Mouse (Mus musculus) cerebellum, adult (tissue): ENCODE measurements around the gene Dis3.

Experiments used
- ATAC-seq: cut with Nextera tagmentation; 2 replicates; pipeline ENCODE4 v1.9.2; 2017; ENCODE audit warnings: mild to moderate bottlenecking, moderate library complexity, mixed read lengths; ENCODE audit not compliant: insufficient number of reproducible peaks, low FRiP score, low TSS enrichment

Gene Dis3

DNA sequence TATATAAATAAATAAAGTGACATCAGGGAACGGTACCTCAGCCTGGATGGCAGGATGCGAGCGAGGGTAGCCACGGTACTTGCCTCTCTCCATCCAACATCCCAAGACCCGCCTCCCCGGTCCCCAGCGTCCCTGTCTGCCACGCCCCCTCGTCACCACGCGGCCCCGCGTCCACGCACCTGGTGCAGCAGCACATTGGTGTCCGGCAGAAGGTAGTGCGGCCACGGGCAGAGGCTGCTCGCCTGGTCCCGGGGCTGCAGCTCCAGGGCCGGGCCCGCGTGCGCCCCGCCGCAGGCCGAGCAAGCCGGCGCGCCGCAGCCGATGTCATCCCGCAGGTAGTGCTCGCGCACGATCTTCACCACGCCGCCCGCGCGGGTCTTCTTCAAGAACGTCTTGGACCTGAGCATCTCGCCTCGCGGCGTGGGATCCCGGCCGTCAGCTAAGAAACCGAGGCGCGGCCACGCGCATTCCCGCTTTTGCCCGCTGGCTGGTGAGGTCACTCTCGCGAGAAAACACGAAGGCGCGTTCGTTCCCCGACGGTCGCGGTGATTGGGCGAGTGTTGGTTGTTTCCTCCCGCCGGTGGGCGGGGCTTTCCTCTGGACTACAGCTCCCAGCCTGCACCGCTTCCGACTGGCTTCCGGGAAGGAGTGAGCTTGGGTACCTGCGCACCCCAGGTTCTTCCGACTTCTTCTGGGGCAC is at the start of gene Dis3, which contains the start of gene Pibf1:
Gene Dis3, minus strand, starts transcription at position 504 of the 700 bp plus-strand sequence.
Gene Pibf1, plus strand, starts transcription at position 158 of the 700 bp plus-strand sequence.
- peak; percentile 98 for ATAC-seq

DNA sequence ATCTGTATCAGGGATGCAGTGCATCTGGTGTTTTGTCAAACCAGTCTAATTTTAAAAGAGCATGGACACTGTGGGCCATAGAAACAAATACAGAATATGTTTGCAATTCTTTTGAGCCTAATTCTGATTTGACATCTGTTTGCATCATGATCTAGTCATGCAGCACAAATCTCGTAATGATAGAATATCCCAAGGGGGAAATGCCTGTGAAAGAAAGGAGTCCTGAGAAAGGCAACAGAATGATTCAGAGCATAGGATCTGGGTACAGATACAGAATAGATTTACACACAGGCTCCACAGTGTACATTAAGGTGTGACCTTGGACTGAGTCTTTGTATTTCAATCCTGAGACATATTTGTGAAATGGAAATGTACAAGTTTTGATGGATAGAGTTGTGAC is 47.3 kb upstream of the Dis3 start:
- no peak for ATAC-seq

DNA sequence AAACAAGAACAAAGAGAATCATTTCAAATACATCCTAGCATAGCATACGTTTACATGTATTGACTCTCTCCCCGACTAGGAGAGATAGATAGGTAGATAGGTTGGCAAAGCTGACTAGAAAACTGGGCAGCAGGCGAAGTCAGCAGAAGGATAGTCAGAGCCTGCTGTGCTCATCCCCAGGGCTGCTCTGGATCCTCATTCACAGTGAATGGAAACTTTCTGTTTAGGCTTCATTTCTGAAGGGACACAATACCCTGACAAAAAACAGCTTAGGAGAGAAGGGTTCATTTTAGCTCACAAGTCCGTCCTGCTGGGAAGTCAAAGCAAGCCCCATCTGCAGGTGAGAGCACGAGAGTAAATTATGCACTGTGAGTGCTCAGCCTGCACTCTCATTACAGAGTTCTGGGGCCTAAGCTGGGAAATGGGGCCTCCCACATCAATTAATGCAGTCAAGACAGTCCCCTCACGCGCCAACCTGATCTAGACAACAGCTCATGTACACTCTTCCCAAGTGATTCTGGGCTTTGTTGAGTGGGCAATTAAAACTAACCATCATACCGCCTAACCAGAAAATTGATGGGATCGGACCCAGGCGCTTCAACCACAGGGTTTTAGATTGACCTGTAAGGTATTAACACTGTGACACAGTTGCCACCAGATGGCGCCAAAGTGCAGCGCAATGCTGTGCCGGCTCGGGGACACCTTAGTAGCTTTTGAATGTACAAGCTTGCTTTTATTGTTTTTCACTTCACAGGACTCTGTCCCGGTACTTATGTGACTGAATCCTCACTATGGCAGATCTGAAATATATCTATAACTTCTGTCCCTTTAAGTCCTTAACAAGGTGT is 42.4 kb upstream of the Dis3 start:
- ATAC-seq, result peak; percentile 84

DNA sequence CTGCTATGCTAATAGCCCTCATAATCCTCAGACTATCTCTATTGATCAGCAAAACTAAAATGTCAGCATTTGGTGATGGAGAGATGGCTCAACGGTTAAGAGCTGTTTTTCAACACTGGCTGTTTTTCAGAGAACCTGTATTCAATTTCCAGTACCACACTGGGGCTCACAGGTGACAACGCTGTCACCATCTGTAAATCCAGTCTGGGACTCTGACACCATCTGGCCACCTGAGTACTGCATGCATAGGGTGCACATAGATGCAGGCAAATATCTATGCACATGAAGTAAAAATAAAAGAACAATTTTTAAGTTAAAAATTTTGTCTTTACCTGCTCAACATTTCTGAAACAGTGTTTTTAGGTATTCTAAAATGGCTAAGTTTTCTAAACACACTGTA is 40.5 kb upstream of the Dis3 start:
- ATAC-seq, result no peak

DNA sequence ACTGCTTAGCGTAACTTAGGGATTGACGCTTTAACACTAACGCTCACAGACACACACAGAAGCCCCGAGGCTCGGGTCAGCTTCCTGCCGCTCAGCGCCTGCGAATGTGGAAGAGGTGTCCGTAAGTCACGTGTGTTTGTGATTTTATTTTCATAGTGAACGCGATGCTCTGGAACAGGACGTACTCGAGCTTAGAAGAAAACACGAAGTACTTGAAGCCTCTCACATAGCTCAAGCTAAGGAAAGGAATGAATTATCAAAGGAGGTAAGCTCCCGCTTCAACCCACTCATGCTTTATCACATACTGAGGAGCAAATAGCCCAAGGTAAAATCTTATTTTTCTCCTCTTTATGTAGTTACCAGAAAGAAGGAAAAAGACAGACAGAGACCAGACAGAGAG is 36.7 kb upstream of the Dis3 start:
- ATAC-seq, result no peak

DNA sequence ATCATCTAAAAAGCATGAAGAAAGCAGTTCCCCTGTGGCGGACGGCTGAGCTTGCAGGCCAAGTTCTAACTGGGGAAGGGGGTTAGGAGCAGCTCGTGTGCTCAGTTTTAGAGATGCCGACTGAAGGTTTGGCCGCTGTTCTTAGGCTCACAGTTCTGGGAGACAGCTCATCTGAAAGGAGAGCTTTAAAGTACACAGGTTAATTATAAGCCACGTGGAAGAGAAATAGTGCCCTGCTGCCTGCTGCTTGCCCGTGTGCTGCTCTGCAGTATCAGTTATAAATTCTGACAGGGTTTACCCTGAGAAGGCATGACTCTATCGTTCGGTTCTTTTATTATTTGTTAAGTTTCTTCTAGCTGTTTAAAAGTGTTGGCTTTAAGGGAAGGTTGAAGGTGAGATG is 36.2 kb upstream of the Dis3 start:
- ATAC-seq, result no peak

DNA sequence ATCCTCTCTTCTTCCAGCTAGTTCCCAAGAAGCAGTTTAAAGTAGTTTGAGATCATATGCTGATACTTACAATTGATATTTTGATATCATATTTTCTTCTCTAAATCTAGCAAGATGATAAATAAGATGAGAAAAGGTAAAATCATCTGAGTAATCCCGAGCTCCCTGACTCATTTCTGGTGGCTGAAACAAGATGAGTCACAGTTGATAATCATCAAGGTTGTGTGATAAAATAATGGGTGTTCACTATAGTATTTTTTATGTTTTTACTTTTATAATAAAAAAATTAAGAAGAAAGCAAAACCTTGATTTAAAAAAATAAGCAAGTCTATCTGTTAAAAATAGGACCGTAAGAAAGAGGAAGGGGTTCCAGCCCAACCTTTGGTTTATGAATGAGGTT is 34.5 kb upstream of the Dis3 start:
- no peak for ATAC-seq

DNA sequence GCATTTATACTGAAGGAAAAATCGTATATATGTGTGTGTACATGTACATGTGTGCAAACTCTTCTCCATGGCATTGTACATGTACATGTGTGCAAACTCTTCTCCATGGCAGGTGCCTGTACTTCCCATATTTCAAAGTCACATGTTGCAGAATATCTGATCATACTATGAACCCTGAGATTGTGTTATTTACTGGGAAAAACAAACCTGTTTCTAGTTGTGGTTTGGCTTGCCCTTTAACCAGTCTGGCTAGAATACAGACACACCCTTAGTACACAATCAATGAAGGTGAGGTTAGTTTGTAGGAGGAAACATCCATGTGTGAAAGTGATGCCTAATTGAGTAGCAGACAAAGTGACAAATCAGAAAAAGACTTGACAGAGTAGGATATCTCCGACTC is 29.5 kb upstream of the Dis3 start:
- ATAC-seq, result no peak

DNA sequence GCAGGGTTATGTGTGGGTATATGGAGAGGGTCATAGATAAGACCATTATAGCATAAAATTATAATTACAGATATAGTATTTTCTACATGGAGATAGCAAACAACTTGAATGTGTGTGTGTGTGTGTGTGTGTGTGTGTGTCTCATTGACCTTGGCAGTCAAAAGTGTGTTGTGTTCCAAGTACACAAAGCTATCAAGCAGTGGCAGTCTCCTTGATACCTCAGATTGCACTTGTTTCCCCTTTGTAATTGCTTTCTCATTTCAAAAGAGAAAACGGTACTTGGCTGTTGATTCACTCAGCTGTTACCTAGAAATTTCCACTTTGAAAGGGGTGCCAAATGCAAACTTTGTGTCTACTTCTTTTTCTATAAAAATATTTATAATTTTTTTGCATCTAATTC is 27.9 kb upstream of the Dis3 start:
- no peak for ATAC-seq

DNA sequence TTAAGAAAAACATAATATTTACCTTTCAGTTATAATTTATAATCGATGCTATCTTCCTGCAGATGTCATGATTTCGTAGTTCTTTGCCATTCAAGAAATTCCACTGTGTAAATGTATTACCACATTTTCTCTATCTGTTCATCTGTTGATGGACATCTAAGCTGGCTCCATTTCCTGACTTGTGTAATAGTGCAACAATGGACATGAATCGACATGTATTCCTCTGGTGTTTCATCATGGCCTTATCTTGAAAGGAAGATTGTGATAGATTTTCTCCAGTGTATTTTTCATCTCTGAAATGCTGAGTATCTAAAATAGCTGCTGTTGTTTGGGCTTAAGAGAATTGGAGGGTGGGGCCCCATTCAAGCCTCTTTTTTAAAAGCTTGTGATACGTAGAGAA is 27.1 kb upstream of the Dis3 start:
- ATAC-seq, result no peak

DNA sequence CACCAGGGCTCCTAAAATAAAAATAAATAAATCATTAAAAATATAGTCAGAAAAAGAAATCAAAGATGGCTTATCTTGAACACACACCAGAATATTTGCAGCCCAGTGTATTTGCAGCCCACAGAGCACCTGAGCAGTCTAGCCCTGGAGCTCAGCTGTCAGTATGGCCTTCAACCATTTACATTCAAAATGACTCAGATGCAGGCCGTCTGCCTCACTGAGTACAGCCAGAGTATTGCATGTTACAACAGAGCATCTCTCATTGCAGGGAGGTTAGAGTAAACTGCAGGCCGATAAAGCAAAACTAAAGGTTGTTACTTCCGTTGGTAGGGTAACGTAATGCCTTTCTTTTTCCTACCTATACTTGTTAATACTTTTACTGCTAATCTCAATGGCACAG is 24.5 kb upstream of the Dis3 start:
- no peak for ATAC-seq

DNA sequence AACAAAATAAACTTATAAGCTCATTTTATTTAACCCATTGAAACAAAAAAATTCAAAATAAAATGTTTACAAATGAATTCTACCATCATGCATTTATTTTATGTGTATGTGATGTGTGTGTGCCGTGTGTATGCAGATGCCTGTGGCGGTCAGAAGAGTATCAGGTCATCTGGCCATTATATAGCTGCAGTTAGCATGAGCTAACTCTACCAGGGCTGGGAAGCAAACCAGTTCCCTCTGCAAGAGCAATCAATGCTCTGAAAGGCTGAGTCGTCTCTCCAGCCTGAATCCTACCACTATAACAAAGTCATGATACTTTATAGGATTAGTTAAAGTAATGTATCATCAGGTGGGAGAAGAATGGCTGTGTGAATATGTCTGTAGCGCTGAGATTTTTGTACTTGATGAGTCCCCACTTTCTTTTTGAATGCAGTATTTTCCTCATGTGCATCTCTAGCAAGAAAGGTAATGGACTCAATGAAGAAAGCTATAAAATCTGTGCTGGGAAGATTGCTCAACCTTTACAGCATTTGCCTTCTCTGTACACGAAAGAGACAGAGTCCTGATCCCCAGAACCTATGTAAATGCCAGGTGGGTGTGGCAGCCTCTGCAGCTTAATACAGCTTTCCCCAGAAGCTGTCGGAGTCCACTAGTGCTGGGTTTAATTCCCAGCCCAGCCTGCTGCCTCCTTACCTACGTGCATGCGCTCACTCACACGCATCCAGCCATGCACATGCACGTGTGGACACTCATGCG is 22.2 kb upstream of the Dis3 start:
- ATAC-seq, result no peak

DNA sequence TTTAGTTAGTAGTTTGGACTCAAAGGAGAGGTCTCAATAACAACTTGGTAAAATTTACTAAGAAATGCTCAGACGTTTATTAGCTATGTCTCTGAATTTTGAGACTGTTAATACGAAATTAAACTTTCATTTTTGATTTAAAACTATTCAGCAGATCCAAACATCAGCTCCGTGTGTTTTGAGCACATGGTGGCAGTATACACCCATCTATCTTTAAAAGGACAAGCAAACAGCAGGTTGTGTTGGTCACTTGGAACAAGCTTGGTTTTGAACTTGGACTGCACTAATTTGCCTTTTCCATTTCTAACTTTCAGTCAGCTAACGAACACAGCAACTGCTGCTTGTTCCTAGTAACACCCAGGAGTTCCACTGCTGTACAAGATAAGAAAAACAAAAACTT is 18.0 kb upstream of the Dis3 start:
- ATAC-seq, result no peak

DNA sequence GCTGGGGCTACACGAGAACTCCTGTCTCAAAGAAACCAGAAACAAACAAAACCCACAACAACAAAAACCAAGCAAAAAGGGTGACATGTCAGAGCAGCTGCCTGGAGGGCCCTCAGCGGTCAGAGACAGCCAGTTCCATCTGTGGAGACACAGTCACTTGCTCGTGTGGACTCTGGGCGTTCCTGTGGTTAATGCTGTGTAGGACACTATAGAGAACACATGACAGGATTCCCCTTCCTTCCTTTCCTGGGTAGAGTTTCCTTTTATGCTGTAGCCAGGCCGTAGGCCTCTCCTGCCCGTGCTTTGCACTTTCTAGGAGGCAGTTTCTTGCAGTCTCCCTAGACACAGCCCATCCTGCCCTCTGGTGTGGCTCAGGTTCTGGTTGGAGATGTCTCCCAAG is 9.2 kb upstream of the Dis3 start:
- ATAC-seq, result no peak

DNA sequence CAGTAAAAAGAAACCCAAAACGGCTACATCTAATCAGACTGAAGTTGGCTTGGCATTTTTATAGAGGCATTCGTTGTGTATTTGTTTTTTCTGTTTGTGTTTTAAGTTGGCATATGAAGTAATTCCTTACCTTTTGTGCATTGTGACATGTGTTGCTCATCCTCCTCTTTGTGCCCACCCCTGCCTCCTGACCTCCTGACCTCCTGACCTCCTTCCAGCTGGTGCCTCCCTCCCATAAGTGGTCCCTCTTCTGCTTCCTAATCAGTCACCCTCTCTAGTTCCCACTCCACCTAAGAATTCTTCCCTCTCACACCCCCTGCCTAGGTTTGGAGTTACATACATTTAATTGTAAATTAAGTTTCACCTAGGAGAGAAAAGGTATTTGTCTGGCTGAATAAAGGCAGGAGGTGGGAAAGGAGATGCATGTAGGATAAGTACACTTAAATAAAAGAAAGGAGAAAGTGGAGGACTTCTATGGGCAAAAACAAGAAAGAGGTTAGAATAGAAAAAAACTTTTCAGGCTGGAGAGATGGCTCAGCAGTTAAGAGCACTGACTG is 8.1 kb upstream of the Dis3 start:
- ATAC-seq, result no peak

DNA sequence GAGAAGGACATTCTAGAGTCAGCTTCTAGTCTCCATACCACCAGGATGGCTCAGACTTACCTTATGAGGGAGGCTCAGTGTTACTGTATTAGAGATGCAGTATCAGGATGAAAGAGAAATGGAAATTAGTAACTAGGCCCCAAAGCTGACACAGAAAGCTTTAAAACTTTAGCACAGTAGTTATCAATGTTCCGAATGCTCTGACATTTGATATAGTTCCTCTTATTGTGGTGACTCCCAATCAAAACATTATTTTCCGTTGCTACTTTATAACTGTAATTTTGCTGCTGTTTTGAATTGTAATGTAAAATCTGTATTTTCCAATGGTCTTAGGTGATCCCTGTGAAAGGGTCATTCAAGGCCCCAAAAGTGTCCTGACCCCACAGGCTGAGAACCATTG is 7.1 kb upstream of the Dis3 start:
- no peak for ATAC-seq

DNA sequence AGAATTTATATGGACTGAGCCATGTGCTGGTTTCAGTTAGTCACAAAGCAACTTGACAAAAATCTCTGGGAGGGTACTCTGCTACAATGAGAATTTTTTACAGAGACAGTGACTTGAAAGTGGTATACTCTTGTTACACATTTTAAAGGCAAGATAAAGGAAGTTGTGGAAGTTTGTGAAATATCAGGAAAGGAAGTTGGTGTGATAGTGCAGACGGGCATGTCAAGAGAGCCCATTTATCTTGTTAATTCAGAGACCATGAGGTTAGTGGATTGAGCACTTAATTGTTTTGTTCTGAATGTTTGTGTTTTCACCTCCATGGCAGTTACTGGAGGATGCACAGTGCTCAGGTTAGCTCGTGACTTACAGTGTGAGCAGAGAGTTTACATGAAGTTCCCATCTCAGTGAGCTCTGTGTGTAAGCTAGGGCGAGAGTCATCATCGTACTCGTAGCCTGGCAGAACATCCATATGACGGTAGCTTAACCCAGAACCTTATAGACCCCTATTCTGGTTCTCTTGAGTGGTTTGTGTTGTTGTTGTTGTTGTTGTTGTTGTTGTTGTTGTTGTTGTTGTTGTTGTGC is 5.1 kb upstream of the Dis3 start:
- ATAC-seq, result no peak

DNA sequence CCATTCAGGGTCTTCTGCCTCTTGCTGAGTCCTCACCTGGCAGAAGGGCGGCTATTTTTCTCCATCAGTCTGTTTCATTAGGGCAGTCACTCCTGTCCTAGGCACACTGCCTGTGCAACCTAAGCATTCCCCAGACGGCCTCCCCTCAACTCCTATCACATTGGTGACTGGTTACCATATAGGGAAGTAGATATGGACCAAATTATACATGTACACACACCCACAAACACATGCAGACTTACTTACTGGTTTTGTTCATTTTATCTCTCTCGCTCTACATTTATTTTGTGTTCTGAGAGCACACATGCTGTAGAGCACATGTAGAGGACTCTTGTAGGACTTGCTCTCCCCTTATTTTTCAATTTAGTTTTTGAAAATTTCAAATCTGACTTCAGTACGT is 3.5 kb upstream of the Dis3 start:
- no peak for ATAC-seq

DNA sequence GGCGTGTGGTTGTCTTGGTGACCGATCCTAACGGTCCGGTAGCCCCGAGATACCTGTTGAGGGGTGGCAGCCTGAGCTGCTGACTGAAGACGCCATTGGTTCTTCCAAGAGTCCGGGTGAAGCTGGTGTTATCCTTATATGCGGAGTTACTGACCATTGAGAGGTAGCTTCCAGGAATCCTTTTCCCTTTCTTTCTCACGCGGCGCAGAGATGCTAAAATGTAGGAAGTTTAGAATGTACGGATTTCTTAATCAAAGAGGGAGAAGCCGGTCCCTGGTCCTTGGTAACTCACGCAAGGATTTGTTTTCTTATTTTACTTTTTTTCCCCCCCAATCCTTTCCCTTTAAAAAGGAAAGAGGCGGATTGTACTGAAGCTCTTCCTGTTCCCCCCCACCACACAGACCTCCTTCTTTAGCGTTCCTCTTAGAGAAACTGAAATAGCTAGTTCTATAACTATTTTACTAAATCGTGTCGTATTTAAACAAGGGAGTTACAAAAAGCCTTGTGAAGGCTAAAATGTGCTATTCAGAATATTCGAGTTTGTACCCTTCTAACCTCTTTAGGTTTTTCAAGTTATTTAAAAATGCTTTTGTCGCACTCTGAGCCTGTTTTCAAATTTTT is 507 bp upstream of the Dis3 start:
- ATAC-seq, result peak; percentile 3; the same call in 1 of the 2 replicates

DNA sequence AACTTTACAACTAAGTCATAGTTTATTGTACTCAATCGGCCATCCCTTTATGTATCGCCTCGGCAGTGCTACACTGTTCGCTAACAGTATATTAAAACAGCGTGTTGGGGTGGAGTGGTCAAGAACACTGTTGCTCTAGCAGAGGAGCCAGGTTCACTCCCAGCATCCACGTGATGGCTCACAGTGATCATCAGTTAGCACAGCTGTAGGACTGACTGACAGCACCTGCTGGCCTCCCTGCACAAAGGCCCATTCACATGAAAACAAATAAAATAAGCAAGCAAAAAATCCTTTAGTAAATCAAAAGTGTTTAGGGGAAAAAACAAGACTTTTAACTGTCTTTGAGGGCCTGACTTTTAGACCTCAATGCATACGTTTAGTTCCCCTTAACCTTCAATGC is 10.6 kb downstream of the Dis3 start:
- ATAC-seq, result no peak
